Mouse (Mus musculus) MEL (cell line): ENCODE measurements around the gene Nme6.
A peak's percentile ranks its signal among the peaks of the same experiment; 100 is the strongest.

Source experiments
- BHLHE40 ChIP-seq: IDR thresholded peaks from 2 replicates; pipeline ENCODE4 v1.6.1; 2012; ENCODE audit warnings: low read depth, mild to moderate bottlenecking, inconsistent platforms, low read length, improper control_type of control experiment, borderline replicate concordance
- CTCF ChIP-seq, 3 experiments: IDR thresholded peaks in 2 of 3; conservative IDR thresholded peaks in 1 of 3; 2 replicates each; pipeline ENCODE4 v1.5.1; 2011 to 2012; ENCODE audit warnings: low read length in 3 of 3, low read depth in 2 of 3, mild to moderate bottlenecking in 2 of 3, improper control_type of control experiment in 1 of 3, inconsistent platforms in 1 of 3, mixed read lengths in 1 of 3, moderate library complexity in 1 of 3; ENCODE audit not compliant: control insufficient read depth in 1 of 3, insufficient read depth in 1 of 3, poor library complexity in 1 of 3, severe bottlenecking in 1 of 3
- ETS1 ChIP-seq: IDR thresholded peaks from 2 replicates; pipeline ENCODE4 v1.6.1; 2012; ENCODE audit warnings: low read depth, mild to moderate bottlenecking, inconsistent platforms, low read length, improper control_type of control experiment, moderate library complexity
- HCFC1 ChIP-seq: IDR thresholded peaks from 2 replicates; pipeline ENCODE4 v1.6.1; 2012; ENCODE audit warnings: low read depth, mild to moderate bottlenecking, inconsistent platforms, low read length, improper control_type of control experiment, moderate library complexity
- MAX ChIP-seq: IDR thresholded peaks from 2 replicates; pipeline ENCODE4 v1.6.1; 2011; ENCODE audit warnings: low read length, improper control_type of control experiment
- POLR2A ChIP-seq, 2 experiments: IDR thresholded peaks; 2 replicates each; pipeline ENCODE4 v1.6.1; 2011 to 2012; ENCODE audit warnings: low read length in 2 of 2, mild to moderate bottlenecking in 2 of 2, control low read depth in 1 of 2, improper control_type of control experiment in 1 of 2, low read depth in 1 of 2, moderate library complexity in 1 of 2; ENCODE audit not compliant: control insufficient read depth in 1 of 2, insufficient read depth in 1 of 2, poor library complexity in 1 of 2
- TBP ChIP-seq: IDR thresholded peaks from 2 replicates; pipeline ENCODE4 v1.8.0; 2011; ENCODE audit warnings: low read depth, low read length, improper control_type of control experiment
- TCF12 ChIP-seq: IDR thresholded peaks from 2 replicates; pipeline ENCODE4 v1.6.1; 2014; ENCODE audit warnings: low read depth, mild to moderate bottlenecking, inconsistent platforms, low read length, improper control_type of control experiment, moderate library complexity
- ZC3H11A ChIP-seq: IDR thresholded peaks from 2 replicates; pipeline ENCODE4 v1.6.1; 2012; ENCODE audit warnings: low read depth, mild to moderate bottlenecking, inconsistent platforms, low read length, improper control_type of control experiment
- ZMIZ1 ChIP-seq: IDR thresholded peaks from 2 replicates; pipeline ENCODE4 v1.6.1; 2012; ENCODE audit warnings: low read depth, mild to moderate bottlenecking, inconsistent platforms, low read length, improper control_type of control experiment, moderate library complexity
- ZNF384 ChIP-seq: IDR thresholded peaks from 2 replicates; pipeline ENCODE4 v1.6.1; 2012; ENCODE audit warnings: low read depth, mild to moderate bottlenecking, inconsistent platforms, low read length, improper control_type of control experiment

DNA sequence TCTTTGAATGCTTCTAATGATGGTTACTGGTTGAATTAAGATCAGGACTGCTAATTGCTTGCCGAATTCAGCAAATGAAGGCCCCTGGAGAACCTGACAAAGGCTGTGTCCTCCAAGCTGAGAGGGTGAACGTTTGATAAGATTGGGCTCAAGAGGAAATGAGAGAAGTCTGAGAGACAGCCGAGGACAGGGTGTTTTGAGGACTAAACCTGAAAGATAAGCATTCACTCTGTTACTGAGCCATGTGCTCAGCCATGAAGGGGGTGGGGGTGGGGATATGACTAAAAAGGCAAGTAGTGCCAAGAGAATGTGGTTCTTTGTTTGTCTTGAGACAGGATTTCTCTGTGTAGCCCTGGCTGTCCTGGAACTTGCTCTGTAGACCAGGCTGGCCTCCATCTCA, 30.5 kb downstream of the Nme6 start:
- TF ChIP-seq TBP (peak; percentile 74; the same call in 1 of the 2 replicates), ZMIZ1 (no peak), HCFC1 (peak; percentile 49; the same call in 1 of the 2 replicates), POLR2A (IDR thresholded peaks at IDR 0.05; ENCODE audit: control insufficient read depth in 1 of 2, insufficient read depth in 1 of 2, low read depth in 1 of 2, low read length in 2 of 2, poor library complexity in 1 of 2) (peak in 1 of 2 experiments; percentile 65; a peak in 2 of 4 replicates), CTCF (IDR thresholded peaks at IDR 0.05 in 2 of 3, conservative IDR thresholded peaks at IDR 0.05 in 1 of 3; ENCODE audit: control insufficient read depth in 1 of 3, insufficient read depth in 1 of 3, low read depth in 2 of 3, low read length in 3 of 3, poor library complexity in 1 of 3, severe bottlenecking in 1 of 3) (no peak), ZNF384 (no peak), ETS1 (peak; percentile 87), ZC3H11A (no peak), MAX (peak; percentile 97), BHLHE40 (0 out of 2 replicates have a peak, but pooled peaks have one; percentile 34), TCF12 (peak; percentile 65; the same call in 1 of the 2 replicates)
